Mouse (Mus musculus) heart, embryonic 14.5 days (tissue): ENCODE data around the gene Rtn4r. TPM values are rescaled to one million over a fixed set of nuclear protein-coding genes. Genes with fewer than 3 reads are reported as not detected.

Experiments used
- ATAC-seq: fragments of 200-750 bp; cut with Nextera tagmentation; 2 replicates; pipeline ENCODE4 v1.8.0; 2017; ENCODE audit warnings: low read depth, moderate TSS enrichment; ENCODE audit not compliant: insufficient number of reproducible peaks, insufficient read depth, low FRiP score
- H3K27ac ChIP-seq, 2 experiments: fragments of 200-500 bp in 1 of 2; fragments of 300-500 bp in 1 of 2; sonication (generic) in 1 of 2; replicated peaks in 1 of 2; 2 replicates each; pipeline ENCODE4 v1.5.1; 2012 to 2014; ENCODE audit warnings: low read depth in 2 of 2, low read length in 2 of 2, control low read depth in 1 of 2, mild to moderate bottlenecking in 1 of 2, mixed read lengths in 1 of 2; ENCODE audit not compliant: control insufficient read depth in 1 of 2, insufficient read depth in 1 of 2
- H3K27me3 ChIP-seq: fragments of 300-500 bp; sonication (generic); 2 replicates; pipeline ENCODE4 v1.6.1; 2014; ENCODE audit warnings: mild to moderate bottlenecking, low read length, control low read depth; ENCODE audit not compliant: control insufficient read depth, insufficient read depth
- H3K36me3 ChIP-seq: fragments of 300-500 bp; sonication (generic); 2 replicates; pipeline ENCODE4 v1.6.1; 2014; ENCODE audit warnings: mild to moderate bottlenecking, control low read depth, low read length, mixed read lengths; ENCODE audit not compliant: control insufficient read depth, insufficient read depth
- H3K4me1 ChIP-seq, 2 experiments: fragments of 200-500 bp in 1 of 2; fragments of 300-500 bp in 1 of 2; sonication (generic) in 1 of 2; 2 replicates each; pipeline ENCODE4 v1.6.1; 2012 to 2014; ENCODE audit warnings: low read length in 2 of 2, control low read depth in 1 of 2, mixed read lengths in 1 of 2; ENCODE audit not compliant: control insufficient read depth in 2 of 2, insufficient read depth in 2 of 2
- H3K4me2 ChIP-seq: fragments of 300-500 bp; sonication (generic); 2 replicates; pipeline ENCODE4 v1.6.1; 2014; ENCODE audit warnings: mild to moderate bottlenecking, low read length
- H3K4me3 ChIP-seq, 2 experiments: fragments of 200-500 bp in 1 of 2; fragments of 300-500 bp in 1 of 2; sonication (generic) in 1 of 2; 2 replicates each; pipeline ENCODE4 v1.5.1; 2012 to 2014; ENCODE audit warnings: low read length in 2 of 2, mild to moderate bottlenecking in 2 of 2, control low read depth in 1 of 2, low read depth in 1 of 2, moderate library complexity in 1 of 2; ENCODE audit not compliant: control insufficient read depth in 1 of 2, insufficient read depth in 1 of 2
- H3K9ac ChIP-seq: fragments of 300-500 bp; sonication (generic); 2 replicates; pipeline ENCODE4 v1.6.1; 2014; ENCODE audit warnings: mild to moderate bottlenecking, low read length
- H3K9me3 ChIP-seq: fragments of 300-500 bp; sonication (generic); 2 replicates; pipeline ENCODE4 v1.6.1; 2016; ENCODE audit warnings: low read length, control low read depth; ENCODE audit not compliant: control insufficient read depth
- WGBS: fragments of 180-500 bp; shearing (Covaris S2); extraction: QIAGEN DNeasy Blood & Tissue Kit; methylation state at CpG from one replicate; pipeline ENCODE4 v1.1.7; 2014; 5-methylcytosine and 5-hydroxymethylcytosine counted together
- polyA plus RNA-seq: library from polyadenylated mRNA; unstranded; fragments of >200 nt; fragmentation: Nextera tagmentation; extraction: Ambion mirVana; gene quantifications from 2 replicates; pipeline ENCODE4 v1.2.1, GENCODE M21; 2014

Gene Rtn4r
- polyA plus RNA-seq, 1 experiment from 2014 or later, result 1.00 TPM

DNA sequence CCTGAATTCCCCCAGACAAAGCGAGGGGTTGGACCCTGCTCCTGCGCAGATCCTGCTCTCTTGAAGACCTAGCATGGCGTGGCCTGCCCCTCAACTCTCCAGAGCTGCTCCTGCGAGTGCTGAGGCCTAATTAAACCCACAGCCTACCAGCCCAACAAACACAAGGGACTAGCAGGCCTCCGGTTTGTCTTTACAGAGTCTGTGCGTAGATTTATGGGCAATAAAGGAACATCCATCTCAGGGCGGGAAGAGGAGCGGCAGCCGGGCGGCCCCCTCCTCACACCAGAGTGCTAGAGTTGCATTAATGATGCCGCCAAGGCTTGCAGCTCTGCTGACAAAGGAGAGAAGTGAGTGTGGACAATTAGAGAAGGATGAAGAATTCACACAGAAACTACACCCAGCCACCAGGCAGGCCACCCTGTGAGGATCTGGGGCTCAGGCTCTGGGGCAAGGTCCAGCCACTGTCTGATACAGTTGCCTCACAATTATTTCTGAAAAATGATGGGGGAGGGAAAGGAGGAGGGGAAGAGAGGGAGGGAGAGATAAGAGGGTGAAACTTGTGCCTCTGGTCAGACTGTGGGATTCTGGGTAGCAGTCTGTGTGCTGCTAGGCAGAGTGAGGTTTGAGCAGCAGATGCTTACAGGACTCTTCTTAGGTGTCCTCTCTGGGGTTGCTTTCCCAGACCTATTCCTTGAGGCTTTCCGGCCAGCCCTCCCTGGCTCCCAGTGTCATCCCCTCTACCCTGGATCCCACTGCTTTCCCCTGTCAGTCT, 29.3 kb downstream of the Rtn4r start:
- H3K9ac ChIP-seq, result no peak overlapping the region
- WGBS, result 87% methylated on average over 12 of the region's 12 CpGs

GRCm38 (mm10) chr16:18159255-18159654, 31.8 kb downstream of the Rtn4r start:
- no peak overlapping the region for H3K27ac ChIP-seq
- no peak for ATAC-seq
- no peaks in the 10 kb centered on the region for H3K9me3 ChIP-seq
- WGBS, result 50% methylated on average over 6 of the region's 6 CpGs
- no peak overlapping the region for H3K4me2 ChIP-seq
- H3K9ac ChIP-seq, result no peak overlapping the region
- peaks cover 17 to 18% of the 10 kb centered on the region in 2 experiments for H3K4me1 ChIP-seq
- H3K4me3 ChIP-seq, result no peak overlapping the region
- H3K27me3 ChIP-seq, result no peaks in the 10 kb centered on the region
- no peaks in the 10 kb centered on the region for H3K36me3 ChIP-seq

More for the DNA sequence above, 29.3 kb downstream of the Rtn4r start:
- no peaks in the 10 kb centered on the region for H3K27me3 ChIP-seq
- no peak overlapping the region for H3K4me2 ChIP-seq
- H3K36me3 ChIP-seq, result no peaks in the 10 kb centered on the region
- H3K9me3 ChIP-seq, result no peaks in the 10 kb centered on the region
- no peak overlapping the region for H3K4me3 ChIP-seq
- H3K27ac ChIP-seq, result no peak overlapping the region
- H3K4me1 ChIP-seq, result peaks cover 22 to 23% of the 10 kb centered on the region in 2 experiments
- ATAC-seq, result no peak

DNA sequence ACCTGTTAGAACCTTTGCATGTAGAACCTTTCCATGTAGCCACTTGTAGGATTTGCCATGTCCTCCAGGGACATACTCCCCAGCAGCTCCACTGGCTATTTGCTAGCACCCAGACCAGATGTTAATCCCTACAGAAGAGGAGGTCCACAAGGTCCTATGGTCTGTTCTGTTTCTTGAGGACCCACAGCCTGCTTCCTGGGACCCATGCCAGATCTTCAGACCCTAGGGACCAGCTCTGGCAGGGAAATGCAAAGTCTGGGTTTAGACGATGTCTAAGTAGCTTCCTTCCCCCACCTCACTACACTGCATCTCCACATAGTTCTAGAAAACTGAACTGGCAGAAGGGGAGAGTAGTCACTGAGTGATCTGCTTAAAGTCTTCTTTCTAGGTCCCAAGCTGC, 32.3 kb downstream of the Rtn4r start:
- ATAC-seq, result no peak
- WGBS, result 36% methylated on average over 1 of the region's 1 CpGs
- no peaks in the 10 kb centered on the region for H3K27me3 ChIP-seq

GRCm38 (mm10) chr16:18160514-18160913, 33.1 kb downstream of the Rtn4r start:
- Histone ChIP-seq H3K9me3 (no peaks in the 10 kb centered on the region), H3K4me1 (peaks cover 5 to 7% of the 10 kb centered on the region in 2 experiments; a peak in 3 of 4 replicates), H3K36me3 (no peaks in the 10 kb centered on the region), H3K27ac (no peak overlapping the region), H3K4me2 (no peak overlapping the region), H3K4me3 (no peak overlapping the region), H3K27me3 (no peaks in the 10 kb centered on the region), H3K9ac (no peak overlapping the region)
- no peak for ATAC-seq
- WGBS, result 55% methylated on average over 7 of the region's 7 CpGs

More for the DNA sequence above, 32.3 kb downstream of the Rtn4r start:
- no peak overlapping the region for H3K27ac ChIP-seq
- H3K4me3 ChIP-seq, result no peak overlapping the region
- no peak overlapping the region for H3K9ac ChIP-seq
- no peaks in the 10 kb centered on the region for H3K9me3 ChIP-seq
- H3K4me2 ChIP-seq, result no peak overlapping the region
- H3K36me3 ChIP-seq, result no peaks in the 10 kb centered on the region
- peaks cover 12 to 13% of the 10 kb centered on the region in 2 experiments for H3K4me1 ChIP-seq

GRCm38 (mm10) chr16:18161190-18161589, 33.7 kb downstream of the Rtn4r start:
- no peak overlapping the region for H3K9ac ChIP-seq
- H3K4me3 ChIP-seq, result no peak overlapping the region
- no peaks in the 10 kb centered on the region for H3K36me3 ChIP-seq
- no peak overlapping the region for H3K4me2 ChIP-seq
- no peak for ATAC-seq
- H3K9me3 ChIP-seq, result no peaks in the 10 kb centered on the region
- peaks cover 3 to 6% of the 10 kb centered on the region in 2 experiments; a peak in 2 of 4 replicates for H3K4me1 ChIP-seq
- 70% methylated on average over 1 of the region's 1 CpGs for WGBS
- H3K27ac ChIP-seq, result no peak overlapping the region
- no peaks in the 10 kb centered on the region for H3K27me3 ChIP-seq

- WGBS, result 31% methylated on average over 2 of the region's 2 CpGs
- Histone ChIP-seq H3K4me2 (no peak overlapping the region), H3K36me3 (no peaks in the 10 kb centered on the region), H3K27me3 (no peaks in the 10 kb centered on the region), H3K4me1 (peaks cover 9% of the 10 kb centered on the region in 2 experiments; a peak in 3 of 4 replicates), H3K9me3 (no peaks in the 10 kb centered on the region), H3K9ac (no peak overlapping the region), H3K4me3 (no peak overlapping the region), H3K27ac (no peak overlapping the region)
- ATAC-seq, result no peak
Measured at GRCm38 (mm10) chr16:18164642-18165238, 37.3 kb downstream of the Rtn4r start.

- Histone ChIP-seq H3K9me3 (no peaks in the 10 kb centered on the region), H3K27ac (no peak overlapping the region), H3K4me1 (peaks cover 3 to 6% of the 10 kb centered on the region in 2 experiments; a peak in 2 of 4 replicates), H3K36me3 (no peaks in the 10 kb centered on the region), H3K27me3 (0 out of 2 replicates have a peak, but pooled peaks cover under 1% of the 10 kb centered on the region), H3K4me3 (no peak overlapping the region), H3K9ac (no peak overlapping the region), H3K4me2 (no peak overlapping the region)
- 81% methylated on average over 6 of the region's 6 CpGs for WGBS
- no peak for ATAC-seq
Measured at GRCm38 (mm10) chr16:18166613-18167190, 39.3 kb downstream of the Rtn4r start.
